Mouse (Mus musculus) bone marrow, adult 2 months (tissue): ENCODE measurements around the gene Gzmd. TPM values are rescaled to one million over a fixed set of nuclear protein-coding genes. Genes with fewer than 3 reads are reported as not detected.
"Not testable (repeated sequence)": the region's sequence is repeated elsewhere in the genome, so short reads cannot be mapped to it uniquely, and the experiment has no call there.

Experiments used
- H3K27ac ChIP-seq: fragments of 200-500 bp; 2 replicates; pipeline ENCODE4 v1.5.1; 2012; ENCODE audit warnings: low read depth, mild to moderate bottlenecking, control low read depth, inconsistent platforms, low read length; ENCODE audit not compliant: control insufficient read depth, poor library complexity, insufficient read depth
- H3K4me1 ChIP-seq: fragments of 200-500 bp; 2 replicates; pipeline ENCODE4 v1.6.1; 2011; ENCODE audit warnings: low read length; ENCODE audit not compliant: control insufficient read depth, insufficient read depth
- H3K4me3 ChIP-seq: fragments of 200-500 bp; replicated peaks from 2 replicates; pipeline ENCODE3; 2011; ENCODE audit warnings: mild to moderate bottlenecking, low read depth, low read length, control low read depth; ENCODE audit not compliant: control insufficient read depth
- CTCF ChIP-seq: fragments of 200-500 bp; IDR thresholded peaks from 2 replicates; pipeline ENCODE4 v1.5.1; 2011; ENCODE audit warnings: low read length, control low read depth; ENCODE audit not compliant: control insufficient read depth, insufficient read depth
- POLR2A ChIP-seq: fragments of 200-500 bp; IDR thresholded peaks from 2 replicates; pipeline ENCODE4 v1.6.1; 2011; ENCODE audit warnings: low read depth, mild to moderate bottlenecking, control low read depth, low read length, borderline replicate concordance; ENCODE audit not compliant: control insufficient read depth
- WGBS: fragments of 180-500 bp; shearing (Covaris S2); methylation state at CpG from one replicate; pipeline ENCODE4 v1.1.7; 2018; 5-methylcytosine and 5-hydroxymethylcytosine counted together
- polyA plus RNA-seq: library from polyadenylated mRNA; stranded (reverse); fragments of >200 nt; gene quantifications from 2 replicates; pipeline ENCODE4 v1.2.4, GENCODE M21; 2011; ENCODE audit warnings: low replicate concordance; ENCODE audit not compliant: missing spikeins, insufficient read depth, insufficient read length

Gzmd gene
- polyA plus RNA-seq, 1 experiment: not detected

DNA sequence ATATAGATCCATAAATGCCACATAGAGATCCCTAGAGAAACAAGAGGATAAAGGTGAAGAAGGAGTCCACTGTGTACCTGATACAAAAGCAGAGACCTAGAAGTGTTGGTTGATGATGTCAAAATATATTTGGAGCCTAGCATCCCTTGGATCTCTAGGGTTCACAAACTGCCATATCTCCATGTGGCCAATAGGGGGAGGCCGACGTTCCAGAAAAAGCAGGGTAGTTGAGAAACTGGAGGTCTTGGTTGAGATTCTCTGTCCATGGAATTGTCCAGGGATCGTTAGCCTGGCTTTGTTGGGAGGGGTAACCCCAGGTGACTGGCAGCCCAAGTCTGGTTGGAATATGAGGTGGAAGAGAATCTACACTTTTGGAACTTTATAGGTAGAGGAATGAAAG lies 4.1 kb downstream of the Gzmd start:
- TF ChIP-seq CTCF: 0 out of 2 replicates have a peak, but pooled peaks have one; percentile 4
- no peak for TF ChIP-seq POLR2A
- Histone ChIP-seq H3K4me1 (no peaks in the 10 kb centered on the region), H3K27ac (no peak overlapping the region), H3K4me3 (no peak overlapping the region)
- WGBS: 41% methylated on average over 3 of the region's 3 CpGs

DNA sequence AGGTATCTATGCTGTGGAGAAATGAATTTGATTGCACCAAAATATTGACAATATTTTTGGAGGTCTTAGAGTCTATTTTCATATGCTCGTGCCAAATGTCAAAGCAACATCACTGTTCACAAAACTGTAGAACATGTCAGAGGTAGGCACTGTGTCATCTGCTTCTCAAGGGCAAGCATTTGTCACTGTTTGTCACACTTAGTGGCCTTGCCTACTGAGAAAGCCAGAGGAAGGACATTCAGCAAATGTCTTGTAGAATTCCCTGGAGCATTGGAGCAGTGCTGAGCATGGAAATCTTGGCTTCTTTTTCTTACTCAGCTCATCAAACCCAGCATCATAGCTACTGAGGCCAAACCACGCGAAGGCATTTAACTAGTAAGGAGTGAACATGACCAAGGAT lies 8.9 kb downstream of the Gzmd start:
- H3K27ac ChIP-seq: no peak overlapping the region
- TF ChIP-seq CTCF (no peak), POLR2A (no peak)
- no peak overlapping the region for H3K4me3 ChIP-seq
- WGBS: 71% methylated on average over 3 of the region's 3 CpGs
- no peaks in the 10 kb centered on the region for H3K4me1 ChIP-seq

DNA sequence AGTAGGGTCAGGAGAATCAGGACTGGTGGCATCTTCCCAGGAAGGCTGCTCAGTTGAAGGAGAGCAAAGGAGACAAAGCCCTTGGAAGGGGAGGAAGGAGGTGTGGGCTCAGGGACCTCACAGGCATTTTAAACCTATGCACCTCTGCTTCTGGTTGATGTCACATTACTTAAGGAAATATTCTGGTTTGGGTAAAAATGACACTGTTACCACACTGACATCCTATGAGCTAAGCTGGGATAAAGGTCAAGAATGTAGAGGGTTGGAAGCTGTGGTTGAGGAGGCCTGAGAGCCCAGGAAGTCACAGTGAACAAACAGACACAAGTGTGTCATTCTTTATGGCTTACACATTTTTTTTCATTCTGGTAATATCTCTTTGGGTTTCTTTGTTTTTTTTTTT lies 11.9 kb downstream of the Gzmd start, which contains the start of gene Gzme:
Gzme (minus strand) TSS at position 101 of the 400 bp plus-strand sequence.
- TF ChIP-seq POLR2A: no peak
- no peak for TF ChIP-seq CTCF
- Histone ChIP-seq H3K4me3 (no peak within 1 kb of the TSS), H3K27ac (no peak within 1 kb of the TSS), H3K4me1 (no peaks in the 10 kb centered on the region)

GRCm38 (mm10) chr14:56115531-56116310 lies 16.7 kb downstream of the Gzmd start:
- not testable (repeated sequence) for H3K27ac ChIP-seq, H3K4me1 ChIP-seq, H3K4me3 ChIP-seq
- 83% methylated on average over 33 of the region's 33 CpGs for WGBS

GRCm38 (mm10) chr14:56105447-56106180 lies 26.8 kb downstream of the Gzmd start:
- no peak for TF ChIP-seq POLR2A
- no peak for TF ChIP-seq CTCF
- 33% methylated on average over 13 of the region's 13 CpGs for WGBS
- Histone ChIP-seq H3K27ac (peak overlapping the region; percentile 55), H3K4me3 (no peak overlapping the region), H3K4me1 (no peaks in the 10 kb centered on the region; the same call in 1 of the 2 replicates)

- no peak for TF ChIP-seq CTCF
- no peak for TF ChIP-seq POLR2A
- 25% methylated on average over 5 of the region's 5 CpGs for whole genome bisulfite sequencing
- Histone ChIP-seq H3K4me3 (no peak overlapping the region), H3K4me1 (no peaks in the 10 kb centered on the region; the same call in 1 of the 2 replicates), H3K27ac (no peak overlapping the region)
Measured at GRCm38 (mm10) chr14:56105016-56105415, 27.4 kb downstream of the Gzmd start.

GRCm38 (mm10) chr14:56103452-56103851 lies 29.0 kb downstream of the Gzmd start:
- Histone ChIP-seq H3K4me3 (no peak overlapping the region), H3K27ac (no peak overlapping the region), H3K4me1 (no peaks in the 10 kb centered on the region; the same call in 1 of the 2 replicates)
- WGBS: 42% methylated on average over 3 of the region's 3 CpGs
- no peak for TF ChIP-seq POLR2A
- TF ChIP-seq CTCF: no peak

- H3K4me1 ChIP-seq: no peaks in the 10 kb centered on the region; the same call in 1 of the 2 replicates
- peak within 1 kb of the TSS; percentile 38 for H3K27ac ChIP-seq
- peak within 1 kb of the TSS; percentile 40 for H3K4me3 ChIP-seq
- 16% methylated on average over 10 of the region's 10 CpGs for WGBS
- TF ChIP-seq POLR2A (no peak), CTCF (no peak)
Measured at GRCm38 (mm10) chr14:56102386-56102785, 30.0 kb downstream of the Gzmd start, which contains the start of gene Ctsg. Gene Ctsg, minus strand, starts transcription at chr14:56102574.
